Mouse (Mus musculus): ENCODE measurements around the gene Herpud1.

The Herpud1 gene

DNA sequence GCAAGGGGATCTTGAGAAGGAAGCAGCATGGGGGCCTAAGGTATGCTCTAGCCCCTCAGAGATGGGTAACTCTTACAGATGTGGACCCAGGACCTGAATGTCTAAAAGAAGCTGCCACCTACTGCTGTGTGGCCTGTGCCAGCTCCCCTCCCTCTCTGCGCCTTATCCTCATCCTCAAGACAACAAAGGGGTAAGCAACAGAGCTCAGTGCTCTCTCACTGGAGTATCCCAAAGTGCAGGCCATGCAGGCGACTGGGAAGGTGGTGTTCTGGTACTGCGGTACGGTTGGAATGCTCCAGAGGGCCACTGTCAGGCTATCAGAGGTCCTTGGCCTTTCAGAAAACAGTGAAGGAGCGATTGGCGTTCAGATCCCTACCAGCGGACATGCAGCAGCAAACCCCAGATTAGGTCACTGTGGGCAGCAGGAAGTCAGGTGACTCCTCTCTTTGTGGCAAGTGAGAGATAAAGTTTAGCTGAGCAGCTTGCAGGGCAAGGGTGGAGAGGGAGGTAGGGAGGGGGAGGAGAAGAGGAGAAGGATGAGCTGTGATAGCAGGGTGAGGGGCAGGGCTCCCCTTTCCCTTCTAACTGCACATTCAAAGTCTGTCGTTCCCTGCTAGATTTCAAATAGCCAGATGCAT lies 22.3 kb downstream of the Herpud1 start:
- no peak for DNase-seq (ENCODE audit: low spot score in 2 of 2)

DNA sequence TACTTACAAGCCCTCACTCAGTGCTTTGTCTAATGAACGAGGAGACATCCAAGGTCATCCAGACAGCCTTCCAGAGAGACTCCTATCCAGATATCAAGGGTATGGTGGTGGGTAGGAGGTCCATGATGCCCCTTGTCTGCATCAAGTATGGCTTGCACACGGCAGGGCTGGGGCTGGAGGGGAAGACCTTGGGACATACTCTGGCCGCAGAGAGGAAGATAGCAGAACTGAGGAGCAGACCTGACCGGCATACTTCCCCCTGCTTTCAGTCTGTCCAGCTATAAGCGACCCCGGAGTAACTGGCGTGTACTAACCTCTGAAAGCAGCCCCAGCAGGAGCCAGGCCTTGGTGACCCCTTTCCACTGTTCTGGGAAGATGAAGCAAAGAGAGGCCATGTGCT lies 23.3 kb downstream of the Herpud1 start:
- no peak for DNase-seq (ENCODE audit: low spot score in 2 of 2)

DNA sequence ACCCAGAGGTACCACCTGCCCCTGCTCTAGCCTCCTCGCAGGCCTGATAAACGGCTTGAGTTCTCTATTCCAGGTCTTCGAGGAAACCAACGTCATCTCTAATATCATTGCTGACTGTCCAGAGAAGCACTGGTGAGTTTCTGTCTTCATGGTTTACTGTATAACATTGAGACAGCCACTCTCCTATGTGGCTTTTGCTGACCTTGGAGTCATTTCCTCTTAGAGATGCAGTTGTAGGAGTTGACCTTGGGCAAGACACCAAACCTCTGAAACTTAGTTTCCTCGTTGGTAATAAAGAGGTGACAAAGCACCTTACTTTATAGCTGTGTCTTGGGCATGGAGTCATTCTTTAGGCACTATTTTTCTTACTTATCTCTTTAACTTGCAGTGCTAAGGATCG lies 26.3 kb downstream of the Herpud1 start:
- DNase-seq (ENCODE audit: low spot score in 2 of 2), result no peak

DNA sequence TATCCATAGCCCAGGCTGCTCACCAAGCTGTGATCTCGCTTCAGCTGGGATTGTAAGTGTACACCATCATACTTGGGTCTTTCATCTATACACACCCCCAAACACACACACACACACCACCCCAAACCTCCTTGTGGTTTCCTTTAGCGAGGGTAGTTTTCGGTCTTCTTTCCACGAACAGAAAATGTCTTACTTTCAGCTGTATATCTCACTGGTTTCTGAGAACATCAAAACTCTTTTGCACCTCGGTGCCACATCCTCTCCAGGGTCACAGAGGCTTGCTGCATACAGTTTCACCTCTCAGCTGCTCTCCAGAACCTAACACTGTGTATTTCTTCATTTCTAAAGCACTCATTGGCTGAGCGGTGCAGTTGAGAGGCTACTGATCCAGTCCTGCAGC lies 27.3 kb downstream of the Herpud1 start:
- DNase-seq (ENCODE audit: low spot score in 2 of 2), result no peak

DNA sequence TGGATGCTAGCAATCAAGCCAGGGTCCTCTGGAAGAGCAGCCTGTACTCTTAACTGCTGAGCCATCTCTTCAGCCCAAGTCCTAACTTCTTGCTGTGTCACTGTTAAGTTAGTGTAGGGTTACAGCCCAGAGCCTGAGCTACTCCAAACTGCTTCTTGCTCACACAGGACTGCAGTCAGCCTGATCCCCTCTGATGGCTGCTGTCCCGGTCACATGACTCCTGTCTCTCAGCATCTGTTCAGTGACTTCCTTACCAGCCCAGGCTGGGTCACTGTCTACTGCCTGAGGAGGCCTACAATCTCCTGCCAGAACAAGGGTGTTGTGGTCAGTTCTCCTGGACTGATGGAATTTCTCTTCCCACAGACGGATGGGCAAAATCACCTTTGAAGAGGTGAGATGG lies 29.0 kb downstream of the Herpud1 start:
- no peak for DNase-seq (ENCODE audit: low spot score in 2 of 2)

DNA sequence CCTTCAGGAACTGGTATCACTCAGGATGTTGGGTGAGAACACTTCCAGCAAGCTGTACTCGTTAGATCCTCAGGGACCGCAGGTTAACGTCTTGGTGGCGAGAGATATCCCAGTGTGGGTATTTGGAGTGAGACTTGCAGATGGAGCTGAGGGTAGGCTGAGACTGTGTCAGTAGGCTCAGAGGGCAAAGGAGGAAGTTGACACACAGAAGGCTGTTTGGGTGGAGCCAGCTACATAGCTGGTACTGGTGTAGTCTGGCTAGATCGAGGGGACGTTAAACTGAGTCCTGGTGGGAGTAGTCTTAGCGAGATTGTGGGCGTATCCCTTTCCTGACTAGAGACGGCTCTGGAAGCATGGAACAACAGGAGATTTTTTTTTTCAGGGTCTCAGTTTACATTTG lies 31.8 kb downstream of the Herpud1 start:
- no peak for DNase-seq (ENCODE audit: low spot score in 2 of 2)

DNA sequence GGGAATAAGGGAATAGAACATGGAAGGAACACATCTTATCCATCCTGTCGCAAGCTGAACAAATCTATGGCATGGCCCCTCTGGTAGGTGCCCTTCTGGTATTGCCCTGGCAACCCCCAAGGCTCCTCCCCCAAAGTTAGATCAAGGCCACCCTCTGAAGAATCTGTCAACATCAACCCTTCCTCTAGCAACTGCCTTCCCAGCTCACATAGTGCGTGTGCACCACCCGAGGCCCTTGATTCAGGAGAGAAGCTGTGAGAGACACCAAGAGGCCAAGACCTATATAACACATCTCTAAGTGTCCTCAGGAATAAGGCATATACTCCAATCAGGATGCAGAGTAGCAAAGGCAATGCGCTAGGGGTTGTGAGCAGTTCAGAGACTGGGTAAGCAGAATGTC lies 36.0 kb downstream of the Herpud1 start:
- DNase-seq (ENCODE audit: low spot score in 2 of 2), result no peak

DNA sequence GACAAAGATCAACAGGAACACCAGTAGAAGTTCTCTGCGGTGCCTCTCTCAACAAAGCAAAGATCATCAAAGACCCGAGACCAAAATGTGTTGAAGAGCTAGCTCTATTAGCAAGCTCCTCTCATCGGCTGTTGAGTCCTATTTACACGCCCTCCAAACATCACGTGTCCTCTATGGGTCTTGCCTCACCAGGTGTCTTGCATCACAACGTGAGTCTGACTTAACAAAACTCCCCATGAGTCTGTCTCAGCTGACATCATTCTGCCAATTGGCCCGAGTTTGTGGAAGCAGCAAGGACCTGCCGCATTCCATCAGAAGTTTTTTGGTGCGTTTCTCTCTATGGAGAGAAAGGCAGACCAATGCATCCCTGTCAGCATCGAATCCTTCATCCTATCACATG lies 41.7 kb downstream of the Herpud1 start:
- DNase-seq (ENCODE audit: low spot score in 2 of 2), result no peak

DNA sequence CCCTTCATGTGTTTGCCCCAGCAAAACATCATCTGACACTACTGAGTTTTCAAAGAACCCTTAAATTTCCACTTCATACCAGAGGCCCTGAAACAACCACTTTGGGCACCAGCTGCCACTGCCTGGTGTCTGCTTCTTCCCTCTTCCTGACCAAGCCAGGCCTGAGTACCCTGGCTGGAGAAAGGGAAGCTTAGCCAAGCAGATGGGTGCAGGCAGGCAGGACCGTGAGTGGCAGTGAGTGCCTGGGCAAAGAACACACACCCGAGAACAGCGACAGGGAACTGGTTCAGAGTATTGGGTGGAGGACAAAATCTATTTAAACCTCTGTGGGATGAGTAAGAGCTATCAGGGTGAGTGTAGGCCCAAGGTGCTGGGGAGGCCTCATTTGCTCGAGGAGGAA lies 42.2 kb downstream of the Herpud1 start:
- DNase-seq (ENCODE audit: low spot score in 2 of 2), result no peak

DNA sequence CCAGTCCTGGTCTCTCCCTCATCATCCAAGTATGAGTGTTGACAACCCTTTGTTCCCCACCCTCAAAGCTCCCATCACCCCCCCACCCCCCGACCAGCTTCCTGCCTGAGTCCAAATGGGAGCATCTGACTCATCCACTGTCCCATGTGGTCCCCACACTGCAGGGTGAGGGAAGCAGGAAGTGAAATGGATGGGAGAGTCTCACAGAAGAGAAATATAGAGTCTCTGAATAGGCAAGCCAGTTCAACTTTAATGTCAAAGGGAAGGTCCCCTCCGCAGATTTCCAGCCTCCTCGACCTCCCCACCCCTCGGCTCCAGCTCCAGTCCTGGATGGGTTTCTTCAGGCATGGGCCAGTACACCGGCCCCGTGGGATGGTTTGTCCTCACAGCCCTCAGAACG lies 43.1 kb downstream of the Herpud1 start:
- no peak for DNase-seq (ENCODE audit: low spot score in 2 of 2)

DNA sequence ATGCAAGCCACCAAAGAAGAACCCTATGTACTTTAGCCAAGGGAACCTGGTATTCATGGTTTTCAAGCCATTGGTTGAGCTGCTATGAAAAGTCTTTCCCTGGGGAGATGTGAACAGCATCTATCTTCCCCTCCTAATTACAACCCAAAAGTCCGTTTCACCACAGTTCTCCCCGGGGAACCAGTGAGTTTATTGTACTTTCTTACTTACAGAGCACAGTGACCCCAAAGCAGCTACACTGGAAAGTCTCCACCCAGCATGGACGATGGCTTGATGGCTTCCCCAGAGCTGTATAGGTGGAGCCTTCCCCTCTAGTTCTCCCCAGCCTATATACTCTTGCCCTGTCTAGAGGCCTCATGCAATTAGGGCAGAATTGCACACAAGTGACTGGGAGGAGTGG lies 46.0 kb downstream of the Herpud1 start:
- no peak for DNase-seq (ENCODE audit: low spot score in 2 of 2)

DNA sequence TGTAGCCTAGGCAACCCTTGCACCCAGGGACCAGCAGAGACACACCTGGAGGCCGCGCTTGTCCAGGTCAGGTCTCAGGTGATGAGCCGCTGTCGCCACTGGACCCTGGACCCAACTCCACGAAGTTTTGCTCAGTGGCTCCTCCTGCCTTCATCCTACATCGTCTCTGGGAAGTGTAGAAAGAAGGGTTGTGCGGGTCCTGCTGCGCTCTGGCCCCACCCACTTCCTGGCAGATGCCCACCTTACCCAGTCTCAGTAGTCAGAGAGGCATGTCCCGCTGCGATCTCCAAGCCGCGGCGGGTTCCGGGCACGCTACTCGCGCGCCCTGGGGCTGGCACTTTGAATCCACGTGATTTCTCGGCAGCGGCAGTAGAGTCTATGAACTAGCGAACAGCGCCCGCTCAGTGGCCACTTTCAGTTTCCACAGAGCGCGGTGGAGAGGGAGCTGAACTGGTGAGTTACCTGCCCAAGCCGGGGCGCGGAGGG lies 47.8 kb downstream of the Herpud1 start, which contains the start of gene Nlrc5:
Gene Nlrc5 (plus strand): TSS at position 376 of the 486 bp plus-strand sequence.
- DNase-seq (ENCODE audit: low spot score in 2 of 2), result peak; percentile 23 to 33

DNA sequence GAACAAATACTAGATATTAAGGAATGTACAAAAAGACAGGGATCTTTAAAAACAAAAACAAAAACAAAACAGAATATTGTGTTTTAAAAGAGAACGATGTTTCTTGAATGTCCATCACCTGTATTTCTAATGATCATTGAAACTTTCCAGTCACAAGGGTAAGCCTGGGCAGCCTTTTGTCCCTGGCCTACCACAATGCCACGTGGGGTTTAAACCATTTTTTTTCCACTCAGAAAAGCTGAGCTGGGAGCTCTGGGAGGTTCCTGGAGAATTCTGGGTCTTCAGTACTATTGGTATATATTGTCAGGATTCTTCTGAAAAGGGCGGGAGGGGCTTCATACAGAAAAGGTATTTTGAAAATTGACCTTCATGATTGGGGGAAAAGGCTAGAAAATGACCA lies 48.7 kb downstream of the Herpud1 start:
- no peak for DNase-seq (ENCODE audit: low spot score in 2 of 2)

DNA sequence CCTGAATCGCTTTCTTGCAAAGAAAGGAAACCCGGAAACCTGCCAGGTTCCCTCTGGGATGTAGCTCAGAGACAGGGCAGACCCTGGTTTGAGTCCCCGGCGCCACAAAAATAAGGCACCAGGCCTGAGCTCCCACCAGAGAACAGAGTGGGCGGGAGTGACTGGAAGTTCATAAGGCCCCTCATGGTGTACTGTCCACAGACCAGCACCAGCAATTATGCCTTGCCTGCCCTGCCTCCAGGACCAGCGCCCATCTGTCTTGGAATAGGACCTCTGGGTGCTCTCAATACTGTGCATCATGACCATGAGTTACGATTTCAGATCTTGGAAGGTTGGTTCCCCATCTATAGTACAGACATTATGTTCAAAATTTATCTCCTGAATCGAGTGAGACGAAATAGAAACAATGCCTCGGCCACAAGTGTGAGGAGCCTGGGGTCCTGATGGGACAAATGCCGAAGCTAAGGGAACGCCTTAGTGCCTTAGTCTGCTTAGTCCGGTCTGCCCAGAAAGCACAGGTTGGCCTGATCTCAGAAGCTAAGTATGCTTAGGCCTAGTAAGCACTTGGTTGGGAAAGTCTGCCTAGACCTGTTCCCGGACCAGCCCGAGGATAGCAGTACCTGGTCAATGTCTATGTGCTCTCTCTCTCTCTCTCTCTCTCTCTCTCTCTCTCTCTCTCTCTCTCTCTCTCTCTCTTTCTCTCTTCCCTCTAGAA lies 49.3 kb downstream of the Herpud1 start:
- DNase-seq (ENCODE audit: low spot score in 2 of 2), result no peak

DNA sequence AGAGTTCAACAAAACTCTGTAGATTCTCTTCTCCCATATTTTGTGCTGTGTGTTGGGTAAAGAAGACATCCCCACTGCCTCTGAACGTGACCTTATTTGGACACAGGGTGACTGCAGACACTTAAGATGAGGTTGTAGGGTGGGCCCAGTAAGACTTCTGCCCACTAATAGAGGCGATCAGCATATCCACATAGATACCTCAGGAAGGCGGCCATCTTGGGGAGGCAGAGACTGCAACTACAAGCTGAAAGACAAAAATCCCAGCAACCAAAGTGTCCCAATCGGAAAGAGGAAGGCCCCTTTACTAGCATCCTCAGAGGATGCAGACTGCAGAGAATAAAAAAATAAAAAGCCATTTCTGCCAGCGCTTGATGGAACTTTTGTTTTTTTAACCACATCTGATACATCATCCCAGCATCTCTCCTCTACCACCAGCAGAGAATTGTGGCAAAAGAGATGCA lies 49.9 kb downstream of the Herpud1 start:
- no peak for DNase-seq (ENCODE audit: low spot score in 2 of 2)

DNA sequence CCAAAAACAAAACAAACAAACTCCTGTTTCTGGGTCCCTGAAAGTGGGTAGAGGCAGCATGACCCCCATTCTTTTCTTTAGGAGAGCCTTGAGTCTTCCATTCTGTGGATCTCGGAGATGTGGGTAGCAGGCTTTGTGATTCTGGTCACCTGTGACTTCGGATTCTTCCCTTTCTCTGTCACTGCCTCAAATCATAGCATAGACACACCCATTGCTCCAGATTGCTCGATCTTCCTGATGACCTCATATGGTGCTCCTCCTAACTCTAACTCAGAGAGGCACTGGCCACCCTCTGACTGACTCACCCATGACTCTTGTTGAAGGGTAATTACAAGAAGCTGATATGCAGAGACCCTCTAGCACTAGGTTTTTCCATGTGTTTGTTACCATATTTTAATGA lies 50.7 kb downstream of the Herpud1 start:
- no peak for DNase-seq (ENCODE audit: low spot score in 2 of 2)

DNA sequence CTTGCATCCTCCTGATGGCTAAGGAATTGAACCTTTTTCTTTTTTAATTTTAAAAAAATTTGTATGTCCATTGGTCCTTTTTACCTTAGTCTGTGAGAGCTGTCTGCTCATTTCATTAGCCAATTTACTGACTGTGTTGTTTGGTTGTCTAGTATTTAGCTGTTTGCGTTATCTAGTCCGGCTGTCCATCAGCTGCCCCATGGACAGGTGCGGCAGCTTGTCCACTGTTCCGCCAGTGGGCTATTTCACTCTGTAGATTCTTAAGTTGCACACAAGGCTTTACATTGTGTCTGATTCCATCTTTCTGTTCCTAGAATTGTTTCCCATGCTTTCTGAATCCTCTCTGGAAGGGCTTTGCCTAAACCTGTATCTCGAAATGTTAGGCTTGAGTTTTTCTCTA lies 52.4 kb downstream of the Herpud1 start:
- DNase-seq (ENCODE audit: low spot score in 2 of 2), result no peak

DNA sequence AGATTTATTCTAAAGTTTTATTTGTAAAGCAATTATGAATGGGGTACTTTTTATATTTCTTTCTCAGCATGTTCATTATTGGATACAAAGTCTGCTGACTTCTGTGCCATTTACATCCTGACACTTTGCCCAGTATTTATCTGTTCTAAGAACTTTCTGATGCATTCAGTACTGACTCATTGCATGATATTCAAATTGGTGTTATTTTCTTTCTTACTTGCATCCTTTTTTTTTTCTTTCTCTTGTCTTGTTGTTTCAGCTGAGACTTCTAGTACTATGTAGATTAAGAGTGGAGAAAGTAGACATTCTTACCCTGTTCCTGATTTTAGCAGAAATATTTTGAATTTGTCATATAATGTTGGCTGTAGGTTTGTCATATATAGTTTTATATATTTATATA lies 53.5 kb downstream of the Herpud1 start:
- no peak for DNase-seq (ENCODE audit: low spot score in 2 of 2)

DNA sequence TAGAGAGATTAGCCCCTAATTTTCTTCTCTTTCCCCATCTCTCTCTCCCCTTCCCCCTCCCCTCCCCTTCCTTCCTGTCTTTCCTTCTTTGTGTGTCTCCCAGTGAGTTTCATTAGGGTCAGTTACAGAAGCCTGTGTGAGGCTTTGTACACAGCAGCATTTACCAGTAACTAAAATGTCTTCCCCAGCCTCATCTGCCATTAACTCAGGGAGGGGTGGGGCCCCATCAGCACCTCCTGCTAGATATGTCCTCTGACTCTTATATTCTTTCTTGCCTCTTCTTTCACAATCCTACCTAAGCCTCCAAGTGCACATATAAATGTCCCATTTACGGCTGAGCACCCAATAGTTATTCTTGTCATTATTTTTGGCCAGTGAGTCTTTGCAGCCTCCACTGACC lies 54.2 kb downstream of the Herpud1 start:
- no peak for DNase-seq (ENCODE audit: low spot score in 2 of 2)

DNA sequence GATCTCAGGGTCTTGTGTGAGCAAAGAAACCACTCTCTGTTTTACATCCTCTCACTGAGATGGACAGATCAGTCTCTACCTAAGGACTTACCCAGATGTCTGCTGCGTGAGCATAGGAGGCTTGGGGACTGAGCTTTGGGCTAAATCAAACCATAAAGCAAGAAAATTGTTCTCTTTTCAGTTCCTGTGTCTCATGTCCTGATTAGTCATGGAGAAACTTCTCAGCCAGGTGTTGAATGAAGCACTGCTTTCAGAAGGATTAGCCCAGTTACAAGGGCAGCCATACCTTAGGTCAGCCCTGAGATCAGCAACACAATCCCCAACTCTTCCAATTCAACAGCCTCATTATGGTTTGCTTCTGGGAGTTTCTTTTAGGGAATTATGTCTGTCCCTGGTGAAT lies 55.4 kb downstream of the Herpud1 start:
- DNase-seq (ENCODE audit: low spot score in 2 of 2), result no peak

DNA sequence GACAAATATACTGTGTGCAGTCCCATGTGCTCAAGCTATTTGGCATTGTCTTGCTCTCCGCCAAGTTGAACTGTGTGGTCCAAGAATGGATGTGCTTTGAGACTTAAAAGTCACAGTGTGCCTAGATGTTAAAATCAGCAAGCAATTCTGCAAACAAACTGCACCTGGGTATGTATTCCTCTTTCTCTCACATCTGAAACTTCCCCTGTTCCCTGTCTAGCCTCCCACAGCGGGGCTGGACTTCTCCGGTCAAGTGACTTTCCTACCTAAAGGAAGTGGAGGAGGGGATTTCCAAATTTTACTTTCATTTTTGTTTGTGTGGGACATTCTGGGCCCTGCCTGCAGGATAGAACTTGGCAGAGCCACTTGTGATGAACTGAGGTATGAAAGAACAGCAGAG lies 56.9 kb downstream of the Herpud1 start:
- DNase-seq (ENCODE audit: low spot score in 2 of 2), result no peak

DNA sequence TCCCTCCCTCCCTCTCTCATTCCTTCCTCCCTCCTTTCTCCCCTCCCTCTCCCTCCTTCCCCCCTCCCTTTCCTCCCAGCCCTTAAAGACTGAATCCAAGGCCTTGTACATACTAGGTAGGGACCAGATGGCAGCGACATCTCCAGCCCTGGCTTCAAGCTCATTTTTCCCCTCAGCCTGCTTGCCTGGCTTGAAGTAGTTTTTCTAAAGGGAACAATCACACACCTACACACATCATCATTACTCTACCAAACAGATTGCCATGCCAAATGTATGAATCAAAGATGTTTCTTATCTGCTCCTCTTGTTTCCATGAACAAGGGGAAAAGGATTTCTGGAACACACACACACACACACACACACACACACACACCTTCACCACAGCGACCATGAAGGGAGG lies 58.2 kb downstream of the Herpud1 start:
- no peak for DNase-seq (ENCODE audit: low spot score in 2 of 2)
